Mouse (Mus musculus): Measurements from ENCODE around the gene Rb1. TPM values are rescaled to one million over a fixed set of nuclear protein-coding genes. Genes with fewer than 3 reads are reported as not detected.

The Rb1 gene
- polyA plus RNA-seq, 1 experiment from 2014 or later: 21.4 TPM

DNA sequence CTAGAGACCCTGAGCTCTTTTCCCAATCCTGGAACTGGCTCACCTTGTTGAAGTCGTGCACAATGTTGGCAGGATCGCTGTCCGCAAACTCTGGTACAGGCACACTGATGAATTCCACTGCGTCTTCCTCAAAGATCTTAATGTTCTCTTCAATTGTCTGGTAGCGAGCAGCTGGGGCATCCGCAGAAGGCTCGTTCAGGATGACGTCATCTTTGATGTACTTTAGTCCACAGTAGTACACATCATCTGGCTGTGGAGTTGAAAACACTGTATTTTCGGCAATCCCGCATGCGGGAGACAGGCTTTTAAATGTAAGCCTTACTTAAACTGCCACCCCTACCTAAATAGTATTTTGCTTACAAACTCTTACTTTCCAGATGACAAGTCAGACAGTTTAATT is 40.7 kb upstream of the Rb1 start:
- peaks cover 92% of the 10 kb centered on the region for H3K36me3 ChIP-seq (replicated peaks)
- H3K27me3 ChIP-seq: no peaks in the 10 kb centered on the region
- no peak for ATAC-seq (ENCODE audit: insufficient read depth)
- WGBS (ENCODE audit: insufficient replicate concordance): 87% methylated on average over 11 of the region's 11 CpGs
- H3K4me2 ChIP-seq: no peak overlapping the region
- no peak overlapping the region for H3K9ac ChIP-seq
- H3K27ac ChIP-seq (replicated peaks): no peak overlapping the region
- no peak overlapping the region for H3K4me3 ChIP-seq (replicated peaks)
- no peaks in the 10 kb centered on the region for H3K9me3 ChIP-seq (replicated peaks)
- H3K4me1 ChIP-seq (replicated peaks): peaks cover 19% of the 10 kb centered on the region

DNA sequence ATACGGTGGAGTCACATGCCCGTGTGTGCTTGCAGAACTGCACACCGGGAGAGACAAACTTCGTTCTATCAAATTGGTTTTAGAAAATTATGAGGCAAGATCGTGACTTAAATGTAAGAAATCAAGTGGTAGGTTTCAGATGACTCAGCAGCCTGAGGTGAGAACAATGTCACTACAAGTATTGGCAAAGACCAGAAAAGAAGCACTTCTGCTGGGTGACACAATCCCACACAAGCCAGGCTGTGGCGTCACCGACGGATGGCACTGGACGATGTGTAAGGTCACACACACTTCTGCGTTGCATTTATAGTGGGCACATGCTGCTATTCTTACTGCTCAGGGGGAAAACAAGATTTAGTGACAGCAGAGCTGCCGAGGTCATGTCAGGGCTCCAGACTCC is 38.2 kb upstream of the Rb1 start:
- no peak overlapping the region for H3K27ac ChIP-seq (replicated peaks)
- no peak overlapping the region for H3K4me2 ChIP-seq
- H3K27me3 ChIP-seq: no peaks in the 10 kb centered on the region
- WGBS (ENCODE audit: insufficient replicate concordance): 89% methylated on average over 11 of the region's 11 CpGs
- no peaks in the 10 kb centered on the region for H3K9me3 ChIP-seq (replicated peaks)
- no peak overlapping the region for H3K4me3 ChIP-seq (replicated peaks)
- H3K9ac ChIP-seq: no peak overlapping the region
- ATAC-seq (ENCODE audit: insufficient read depth): no peak
- no peaks in the 10 kb centered on the region for H3K4me1 ChIP-seq (replicated peaks)
- H3K36me3 ChIP-seq (replicated peaks): peaks cover 98% of the 10 kb centered on the region

DNA sequence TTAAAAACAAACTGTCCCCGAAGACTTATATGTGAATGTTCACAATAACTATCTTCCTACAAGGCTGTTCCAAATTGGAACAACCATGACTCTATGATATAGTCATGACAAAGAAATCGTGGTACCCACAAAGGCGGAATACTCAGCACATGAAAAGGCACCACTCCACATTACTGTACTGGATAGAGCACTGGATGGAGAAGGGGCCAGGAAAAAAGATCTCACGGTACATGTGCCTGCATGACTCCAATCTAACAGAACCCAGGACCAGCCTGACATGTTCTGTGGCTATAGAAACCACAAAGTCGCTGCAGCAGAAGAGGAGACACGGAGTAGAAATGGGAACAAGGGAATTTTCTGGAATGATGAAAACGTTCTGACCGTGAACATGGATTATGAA is 29.1 kb upstream of the Rb1 start:
- H3K27ac ChIP-seq (replicated peaks): no peak overlapping the region
- H3K27me3 ChIP-seq: no peaks in the 10 kb centered on the region
- H3K9me3 ChIP-seq (replicated peaks): no peaks in the 10 kb centered on the region
- WGBS (ENCODE audit: insufficient replicate concordance): 74% methylated on average over 8 of the region's 8 CpGs
- H3K4me1 ChIP-seq (replicated peaks): no peaks in the 10 kb centered on the region
- no peak overlapping the region for H3K4me3 ChIP-seq (replicated peaks)
- no peak overlapping the region for H3K9ac ChIP-seq
- peaks cover 51% of the 10 kb centered on the region for H3K36me3 ChIP-seq (replicated peaks)
- no peak overlapping the region for H3K4me2 ChIP-seq
- no peak for ATAC-seq (ENCODE audit: insufficient read depth)

DNA sequence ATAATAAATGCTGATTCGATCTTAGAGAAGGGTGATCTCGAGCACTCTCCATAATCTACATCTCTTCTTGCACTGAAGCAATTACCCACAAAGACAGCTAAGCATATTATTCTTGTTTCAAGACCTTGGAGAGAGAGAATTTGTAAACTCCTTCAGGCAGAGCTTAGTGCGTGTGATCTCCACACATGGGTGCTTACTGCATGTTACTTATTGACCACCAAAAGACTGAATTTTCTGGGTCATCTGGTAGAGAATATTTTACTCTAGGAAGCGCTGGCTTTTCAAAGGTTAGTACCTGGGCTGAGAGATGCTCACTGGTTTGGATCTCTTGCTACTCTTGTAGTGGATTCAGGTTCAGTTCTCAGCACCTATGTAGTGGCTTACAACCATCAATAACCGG is 25.5 kb upstream of the Rb1 start:
- no peak for ATAC-seq (ENCODE audit: insufficient read depth)
- Histone ChIP-seq H3K4me1 (replicated peaks) (no peaks in the 10 kb centered on the region), H3K9ac (no peak overlapping the region), H3K36me3 (replicated peaks) (peaks cover 22% of the 10 kb centered on the region), H3K27ac (replicated peaks) (no peak overlapping the region), H3K4me3 (replicated peaks) (no peak overlapping the region), H3K4me2 (no peak overlapping the region), H3K9me3 (replicated peaks) (no peaks in the 10 kb centered on the region), H3K27me3 (no peaks in the 10 kb centered on the region)
- 77% methylated on average over 5 of the region's 5 CpGs for WGBS (ENCODE audit: insufficient replicate concordance)

DNA sequence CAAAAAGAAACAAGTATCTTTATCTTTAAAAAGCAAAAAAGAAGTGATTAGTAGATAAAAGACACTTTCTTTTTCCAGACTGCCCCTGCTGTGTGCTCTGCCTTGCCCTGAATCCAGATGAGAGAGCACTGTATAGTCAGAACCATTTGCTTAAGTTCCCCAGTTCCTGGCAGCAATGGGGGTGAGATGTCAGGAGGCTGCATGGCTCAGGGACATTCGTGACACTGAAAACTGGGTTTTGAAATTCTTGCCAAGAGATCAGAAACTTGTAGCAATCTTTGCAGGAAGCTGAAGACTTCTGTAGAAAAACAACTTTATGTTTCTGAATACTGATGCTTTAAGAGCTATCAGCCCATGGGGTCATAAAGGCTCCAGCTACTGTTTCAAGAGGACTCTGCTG is 24.4 kb upstream of the Rb1 start:
- Histone ChIP-seq H3K27me3 (no peaks in the 10 kb centered on the region), H3K4me2 (no peak overlapping the region), H3K9ac (no peak overlapping the region), H3K36me3 (replicated peaks) (peaks cover 12% of the 10 kb centered on the region; the same call in 1 of the 2 replicates), H3K4me1 (replicated peaks) (no peaks in the 10 kb centered on the region), H3K27ac (replicated peaks) (no peak overlapping the region), H3K4me3 (replicated peaks) (no peak overlapping the region), H3K9me3 (replicated peaks) (no peaks in the 10 kb centered on the region)
- no peak for ATAC-seq (ENCODE audit: insufficient read depth)
- WGBS (ENCODE audit: insufficient replicate concordance): 44% methylated on average over 1 of the region's 1 CpGs

DNA sequence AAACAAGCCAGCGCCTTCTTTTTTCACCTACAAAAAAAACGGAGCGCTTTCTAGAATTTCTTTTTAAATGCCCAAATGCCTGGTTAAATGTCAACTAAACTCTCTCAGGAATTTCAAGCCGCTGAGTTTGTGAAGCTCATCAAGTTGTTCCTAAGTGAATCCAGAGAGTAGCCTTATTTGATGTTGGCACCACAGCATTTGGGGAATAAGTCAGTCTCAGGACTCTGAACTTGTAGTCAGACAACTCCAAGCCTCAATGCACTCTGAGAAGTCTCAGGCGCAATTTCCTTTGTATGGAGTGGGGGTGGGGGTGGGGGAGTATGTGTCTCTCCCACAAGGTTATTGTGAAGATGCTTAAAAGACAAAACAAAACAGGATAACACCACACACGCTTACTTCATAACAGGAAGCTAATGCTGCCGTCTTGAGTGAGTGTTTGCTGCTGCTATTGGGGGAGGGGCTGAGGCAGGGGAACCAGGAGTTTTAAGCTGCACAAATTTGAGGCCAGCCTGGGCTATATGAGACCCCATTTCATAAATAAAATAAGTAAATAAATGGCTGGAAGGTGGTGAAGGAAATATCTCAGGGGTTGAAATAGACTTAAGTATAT is 23.5 kb upstream of the Rb1 start:
- no peak overlapping the region for H3K27ac ChIP-seq (replicated peaks)
- H3K4me2 ChIP-seq: no peak overlapping the region
- H3K4me3 ChIP-seq (replicated peaks): no peak overlapping the region
- H3K9me3 ChIP-seq (replicated peaks): no peaks in the 10 kb centered on the region
- no peak overlapping the region for H3K9ac ChIP-seq
- no peaks in the 10 kb centered on the region for H3K4me1 ChIP-seq (replicated peaks)
- no peaks in the 10 kb centered on the region for H3K27me3 ChIP-seq
- H3K36me3 ChIP-seq (replicated peaks): peaks cover 12% of the 10 kb centered on the region; the same call in 1 of the 2 replicates
- WGBS (ENCODE audit: insufficient replicate concordance): 56% methylated on average over 7 of the region's 7 CpGs
- no peak for ATAC-seq (ENCODE audit: insufficient read depth)

DNA sequence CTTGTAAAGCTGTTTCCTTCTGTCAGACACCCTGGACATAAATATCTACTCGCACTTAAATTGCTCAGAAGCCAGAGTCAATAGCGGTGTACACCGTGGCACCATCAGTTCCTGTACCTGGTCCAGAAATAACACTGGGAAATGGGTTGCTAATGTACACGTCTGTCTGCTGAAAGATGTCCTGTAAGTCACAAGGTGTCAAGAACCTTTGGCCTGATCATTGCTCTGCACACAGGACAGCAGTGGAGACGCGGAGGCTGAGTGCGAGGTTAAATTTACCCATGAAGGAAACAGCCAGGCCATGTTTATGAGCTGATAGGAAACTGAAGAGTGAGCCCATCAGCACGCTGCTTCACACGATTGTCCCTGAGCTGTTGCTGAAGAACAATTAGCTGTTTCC is 21.7 kb upstream of the Rb1 start:
- Histone ChIP-seq H3K4me3 (replicated peaks) (no peak overlapping the region), H3K4me1 (replicated peaks) (no peaks in the 10 kb centered on the region), H3K27ac (replicated peaks) (no peak overlapping the region), H3K9me3 (replicated peaks) (no peaks in the 10 kb centered on the region), H3K9ac (no peak overlapping the region), H3K4me2 (no peak overlapping the region), H3K36me3 (replicated peaks) (no peaks in the 10 kb centered on the region), H3K27me3 (no peaks in the 10 kb centered on the region)
- ATAC-seq (ENCODE audit: insufficient read depth): 0 out of 2 replicates have a peak, but pooled peaks have one; percentile 31
- WGBS (ENCODE audit: insufficient replicate concordance): 33% methylated on average over 9 of the region's 9 CpGs

DNA sequence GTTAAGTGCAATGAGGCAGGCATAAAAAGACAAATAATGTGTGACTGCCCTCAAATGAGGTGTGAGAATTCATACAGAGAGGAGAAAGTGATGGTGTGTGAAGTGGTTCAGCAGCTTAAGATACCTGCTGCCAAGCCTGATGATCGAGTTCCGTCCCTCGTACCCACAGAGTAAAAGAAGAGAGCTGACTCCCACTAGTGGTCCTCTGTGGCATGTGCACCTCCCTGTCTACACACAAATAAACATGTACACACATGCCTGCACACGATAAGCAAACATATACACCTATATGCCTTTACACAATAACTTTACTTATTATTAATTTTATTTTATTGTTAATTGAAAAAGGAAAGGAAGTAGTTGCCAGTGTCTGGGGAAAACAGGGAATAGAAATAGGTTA is 20.0 kb upstream of the Rb1 start:
- ATAC-seq (ENCODE audit: insufficient read depth): no peak
- Histone ChIP-seq H3K4me1 (replicated peaks) (no peaks in the 10 kb centered on the region), H3K27ac (replicated peaks) (no peak overlapping the region), H3K36me3 (replicated peaks) (no peaks in the 10 kb centered on the region), H3K4me3 (replicated peaks) (no peak overlapping the region), H3K9ac (no peak overlapping the region), H3K4me2 (no peak overlapping the region), H3K9me3 (replicated peaks) (no peaks in the 10 kb centered on the region), H3K27me3 (no peaks in the 10 kb centered on the region)
- 84% methylated on average over 4 of the region's 4 CpGs for WGBS (ENCODE audit: insufficient replicate concordance)

DNA sequence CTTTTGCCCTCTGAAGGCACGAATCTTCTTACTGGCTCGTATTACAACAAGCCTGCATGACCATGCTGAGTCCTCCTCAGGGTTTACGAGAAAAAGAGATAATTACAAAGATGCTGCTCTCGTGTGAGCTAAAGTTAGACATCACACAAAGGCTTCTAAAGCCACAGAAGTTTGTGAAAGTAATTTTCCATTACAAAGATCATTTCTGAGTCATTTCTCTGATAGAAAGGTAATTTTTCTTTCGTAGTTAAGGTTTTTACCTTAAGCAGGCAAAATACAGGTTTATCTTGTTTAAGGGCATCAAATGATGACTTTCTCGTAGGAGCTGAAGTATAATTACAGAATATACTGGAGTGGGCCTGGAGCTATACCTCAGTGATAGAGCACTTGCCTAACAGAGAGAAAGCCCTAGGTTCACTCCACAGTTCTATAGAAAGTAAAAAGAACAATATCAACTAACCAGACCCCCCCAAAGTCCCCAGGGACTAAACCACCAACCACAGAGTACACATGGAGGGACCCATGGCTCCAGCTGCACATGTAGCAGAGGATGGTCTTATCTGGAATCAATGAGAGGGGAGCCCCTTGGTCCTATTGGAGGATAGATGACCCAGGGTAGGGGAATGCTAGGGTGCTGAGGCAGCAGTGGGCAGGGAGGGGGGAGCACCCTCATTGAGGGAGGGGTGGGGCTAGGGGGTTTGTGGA is 14.6 kb upstream of the Rb1 start:
- Histone ChIP-seq H3K4me3 (replicated peaks) (no peak overlapping the region), H3K27ac (replicated peaks) (no peak overlapping the region), H3K27me3 (no peaks in the 10 kb centered on the region), H3K4me1 (replicated peaks) (no peaks in the 10 kb centered on the region), H3K9ac (no peak overlapping the region), H3K36me3 (replicated peaks) (no peaks in the 10 kb centered on the region), H3K4me2 (no peak overlapping the region), H3K9me3 (replicated peaks) (no peaks in the 10 kb centered on the region)
- WGBS (ENCODE audit: insufficient replicate concordance): 43% methylated on average over 6 of the region's 6 CpGs
- ATAC-seq (ENCODE audit: insufficient read depth): no peak

DNA sequence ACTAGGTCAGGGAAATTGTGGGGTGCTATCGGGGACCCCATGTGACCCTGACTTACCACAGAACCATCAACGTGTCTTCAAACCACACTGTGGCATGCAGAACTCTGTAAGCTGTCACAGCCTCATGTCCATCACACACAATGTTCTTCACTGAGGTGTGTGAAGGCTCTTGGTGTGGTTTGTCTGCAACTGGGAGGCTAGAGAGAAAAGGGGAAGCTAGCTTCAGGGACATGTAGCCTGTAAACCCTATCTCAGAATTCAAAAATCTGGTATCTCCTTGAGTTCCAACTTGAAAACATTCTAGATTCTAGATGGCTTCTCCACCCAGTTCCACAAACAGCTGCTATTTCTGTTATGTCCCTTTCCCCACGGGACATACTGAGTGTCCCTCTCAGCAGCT is 14.0 kb upstream of the Rb1 start:
- H3K9me3 ChIP-seq (replicated peaks): no peaks in the 10 kb centered on the region
- H3K27ac ChIP-seq (replicated peaks): no peak overlapping the region
- no peaks in the 10 kb centered on the region for H3K4me1 ChIP-seq (replicated peaks)
- WGBS (ENCODE audit: insufficient replicate concordance): 17% methylated on average over 3 of the region's 3 CpGs
- H3K4me2 ChIP-seq: no peak overlapping the region
- H3K36me3 ChIP-seq (replicated peaks): no peaks in the 10 kb centered on the region
- ATAC-seq (ENCODE audit: insufficient read depth): no peak
- H3K9ac ChIP-seq: no peak overlapping the region
- no peak overlapping the region for H3K4me3 ChIP-seq (replicated peaks)
- H3K27me3 ChIP-seq: no peaks in the 10 kb centered on the region

DNA sequence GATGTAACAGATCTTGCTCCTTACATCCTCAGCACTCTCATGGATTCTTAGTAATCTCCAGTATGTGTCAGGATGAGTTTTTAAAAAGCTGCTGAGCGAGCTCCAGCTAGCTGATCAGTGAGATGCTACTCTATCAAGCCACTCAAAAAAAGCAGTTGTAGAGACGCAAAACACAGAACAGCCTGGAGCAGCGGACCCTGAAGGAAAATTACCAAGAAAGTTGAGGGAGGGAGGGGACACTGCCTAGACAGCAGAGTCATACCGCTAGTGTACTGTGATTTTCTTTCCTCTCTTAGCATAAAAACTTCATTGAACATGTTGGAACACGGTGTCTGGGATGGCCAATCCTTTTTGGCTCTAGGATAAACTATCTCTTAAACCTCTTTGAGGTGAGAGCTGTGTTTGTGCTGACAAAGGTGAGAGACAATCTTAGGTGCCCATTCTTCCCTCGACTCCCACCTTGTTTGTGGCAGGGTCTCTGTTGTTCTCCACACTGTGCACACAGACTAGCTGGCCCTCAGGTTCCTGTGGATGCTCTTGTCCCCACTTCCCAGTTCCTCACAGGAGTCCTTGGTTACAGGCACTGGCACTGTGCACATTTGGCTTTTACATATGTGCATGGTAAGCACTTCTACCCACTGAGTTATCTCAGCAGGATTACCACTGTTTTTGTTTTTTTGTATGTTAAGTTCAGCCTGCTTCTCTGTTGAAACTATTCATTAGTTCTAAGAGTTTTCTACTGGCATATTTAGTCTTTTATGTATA is 10.9 kb upstream of the Rb1 start:
- Histone ChIP-seq H3K27me3 (no peaks in the 10 kb centered on the region), H3K9me3 (replicated peaks) (no peaks in the 10 kb centered on the region), H3K4me3 (replicated peaks) (no peak overlapping the region), H3K4me1 (replicated peaks) (peaks cover 5% of the 10 kb centered on the region; the same call in 1 of the 2 replicates), H3K9ac (no peak overlapping the region), H3K27ac (replicated peaks) (no peak overlapping the region), H3K4me2 (no peak overlapping the region), H3K36me3 (replicated peaks) (no peaks in the 10 kb centered on the region)
- 64% methylated on average over 6 of the region's 6 CpGs for WGBS (ENCODE audit: insufficient replicate concordance)
- no peak for ATAC-seq (ENCODE audit: insufficient read depth)

All from liver, embryonic 15.5 days (tissue).